Mouse (Mus musculus): ENCODE data around the gene C1d. TPM values are rescaled to one million over a fixed set of nuclear protein-coding genes. Genes with fewer than 3 reads are reported as not detected.

C1d gene
- 35.8 TPM for polyA plus RNA-seq (2014; fragmentation: Illumina TruSeq; extraction: RNeasy Lipid Tissue Mini Kit (QIAGEN cat#74804); ENCODE audit: low read depth, low replicate concordance)

DNA sequence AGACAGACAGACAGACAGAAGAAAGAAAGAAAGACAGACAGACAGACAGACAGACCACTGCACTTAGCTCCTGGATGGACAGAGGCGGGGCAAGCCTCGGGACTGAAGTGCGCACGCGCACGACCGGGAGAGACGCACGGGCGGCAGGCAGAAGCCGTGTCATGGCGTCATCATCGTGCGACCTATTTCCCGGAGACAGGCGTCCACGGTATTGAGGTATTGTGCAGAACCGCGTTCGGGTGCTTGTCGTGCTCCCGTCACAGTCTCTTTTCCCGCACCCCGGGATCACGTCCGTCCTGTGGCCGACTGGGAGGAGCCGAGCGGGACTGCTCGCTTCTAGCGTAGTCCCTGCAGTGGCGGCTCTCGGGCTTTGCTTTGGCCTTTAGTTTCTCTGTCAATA lies at the start of gene C1d:
Gene C1d, plus strand, starts transcription at position 137 of the 400 bp plus-strand sequence.

DNA sequence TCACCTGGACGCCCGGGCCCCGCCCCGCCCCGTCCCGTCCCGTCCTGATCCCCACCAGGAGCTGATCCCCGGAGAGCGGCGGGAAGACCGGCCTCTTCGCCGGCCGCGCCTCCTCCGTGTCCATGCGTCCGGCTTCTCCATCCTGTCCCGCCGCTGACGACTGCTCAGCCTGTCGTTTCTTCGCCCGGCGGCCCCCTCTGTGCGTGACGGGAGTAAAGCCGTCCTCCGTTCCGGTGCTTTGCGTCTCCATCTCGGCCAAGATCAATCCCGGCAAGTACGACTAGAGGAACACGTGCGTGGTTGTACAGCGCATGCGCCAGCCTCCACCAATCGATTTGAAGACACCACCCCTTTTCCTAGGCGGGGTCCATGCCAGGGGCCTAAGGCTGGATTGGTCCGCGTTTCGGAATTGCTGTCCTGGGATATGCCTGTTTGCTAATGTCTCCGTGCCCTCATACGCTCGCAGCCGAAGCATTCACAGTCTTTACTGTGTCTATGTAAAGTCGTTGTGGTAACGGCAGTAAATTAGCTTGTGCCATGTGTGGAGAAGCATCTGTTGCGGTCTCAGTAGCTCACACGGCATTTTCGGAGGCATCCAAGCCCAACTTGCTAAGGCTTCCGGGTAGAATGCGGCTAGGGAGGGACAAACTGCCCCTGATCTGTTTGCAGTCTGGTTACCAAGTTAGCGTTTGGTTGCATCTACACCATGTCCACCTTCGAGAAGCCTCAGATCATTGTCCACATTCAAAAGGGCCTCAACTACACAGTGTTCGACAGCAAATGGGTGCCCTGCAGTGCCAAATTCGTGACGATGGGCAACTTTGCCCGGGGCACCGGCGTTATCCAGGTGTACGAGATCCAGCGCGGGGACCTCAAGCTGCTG lies 45.9 kb upstream of the C1d start, which contains the start of gene Pno1:
Gene Pno1, minus strand, starts transcription at position 311 of the 883 bp plus-strand sequence.

Other genes with a start within 250 kb of the C1d start
- 0.81 TPM for gene Cnrip1, start 206.0 kb upstream of the C1d start, polyA plus RNA-seq (2014; fragmentation: Illumina TruSeq; extraction: RNeasy Lipid Tissue Mini Kit (QIAGEN cat#74804); ENCODE audit: low read depth, low replicate concordance)
- 1.2 TPM for gene Plek, start 205.2 kb upstream of the C1d start, polyA plus RNA-seq (2014; fragmentation: Illumina TruSeq; extraction: RNeasy Lipid Tissue Mini Kit (QIAGEN cat#74804); ENCODE audit: low read depth, low replicate concordance)
- gene Ppp3r1, start 98.3 kb upstream of the C1d start, polyA plus RNA-seq (2014; fragmentation: Illumina TruSeq; extraction: RNeasy Lipid Tissue Mini Kit (QIAGEN cat#74804); ENCODE audit: low read depth, low replicate concordance), result 68.7 TPM
- 19.5 TPM for gene Wdr92, start 75.5 kb upstream of the C1d start, polyA plus RNA-seq (2014; fragmentation: Illumina TruSeq; extraction: RNeasy Lipid Tissue Mini Kit (QIAGEN cat#74804); ENCODE audit: low read depth, low replicate concordance)
- 56.8 TPM for gene Pno1, start 46.0 kb upstream of the C1d start, polyA plus RNA-seq (2014; fragmentation: Illumina TruSeq; extraction: RNeasy Lipid Tissue Mini Kit (QIAGEN cat#74804); ENCODE audit: low read depth, low replicate concordance)

All from testis, adult 10 weeks (tissue).